ENCODE assay signal across 13 mouse cellular contexts in genomic region chr4:98098663-98099062, GRCm38 (mm10).
DNase-seq lines count a peak whose midpoint lies in the region; ATAC-seq lines count a peak whose summit lies in the region.
"Had no signal": no experiment of that assay in that cellular context is flagged by ENCODE, and none has a peak within 500 bp of the region (broad histone marks: within the 10 kb centered on the region; RNA-seq: fewer than 3 reads in every experiment).

No protein-coding gene starts in this region.

- H3K27me3 ChIP-seq in heart, embryonic 10.5 days (ENCODE audit: insufficient read depth, poor library complexity, severe bottlenecking), result no peaks in the 10 kb centered on the region
- 0 out of 2 replicates have a peak, but pooled peaks cover 14% of the 10 kb centered on the region for H3K27me3 ChIP-seq in midbrain, embryonic 12.5 days
- H3K27me3 ChIP-seq in midbrain, embryonic 14.5 days (ENCODE audit: control insufficient read depth, insufficient read depth, low read length), result no peaks in the 10 kb centered on the region
- H3K27me3 ChIP-seq in hindbrain, embryonic 14.5 days (ENCODE audit: control insufficient read depth, insufficient read depth, low read length), result no peaks in the 10 kb centered on the region
- H3K27me3 ChIP-seq in liver, embryonic 16.5 days (ENCODE audit: control insufficient read depth, insufficient read depth, low read depth, low read length), result no peaks in the 10 kb centered on the region
- H3K27me3 ChIP-seq: kidney, embryonic 15.5 days had no signal

- peak overlapping the region; percentile 48 for H3K27ac ChIP-seq in heart, embryonic 10.5 days
- H3K27ac ChIP-seq in midbrain, embryonic 12.5 days (replicated peaks), result peak overlapping the region; percentile 58
- no peak overlapping the region for H3K27ac ChIP-seq in midbrain, embryonic 14.5 days (replicated peaks; ENCODE audit: low read depth, low read length)
- peak overlapping the region; percentile 47; the same call in 1 of the 2 replicates for H3K27ac ChIP-seq in hindbrain, embryonic 14.5 days
- no peak overlapping the region for H3K27ac ChIP-seq in liver, embryonic 16.5 days (ENCODE audit: low read length)
- H3K27ac ChIP-seq: kidney, embryonic 15.5 days had no signal

- H3K9ac ChIP-seq in midbrain, embryonic 12.5 days (replicated peaks), result no peak overlapping the region
- no peak overlapping the region for H3K9ac ChIP-seq in midbrain, embryonic 14.5 days (replicated peaks; ENCODE audit: low read length)
- H3K9ac ChIP-seq in hindbrain, embryonic 14.5 days, result no peak overlapping the region
- no peak overlapping the region for H3K9ac ChIP-seq in liver, embryonic 16.5 days (ENCODE audit: low read depth, low read length)
- H3K9ac ChIP-seq: kidney, embryonic 15.5 days had no signal

- DNase-seq in heart, embryonic 10.5 days (ENCODE audit: low spot score), result no peak
- DNase-seq in heart, adult 18-20 months, result no peak
- no peak for DNase-seq in midbrain, embryonic 14.5 days
- DNase-seq in hindbrain, embryonic 14.5 days (ENCODE audit: low spot score), result no peak
- DNase-seq in natural killer cell, adult 2 months (ENCODE audit: low spot score in 2 of 2), result no peak
- no peak for DNase-seq in cerebellum, postnatal 36 days
- DNase-seq: cerebellum, postnatal 14 days; left cerebral cortex, postnatal 4 days; lung, postnatal 4 days; right cerebral cortex, postnatal 14 days had no signal

- no peaks in the 10 kb centered on the region for H3K36me3 ChIP-seq in heart, embryonic 10.5 days
- no peaks in the 10 kb centered on the region for H3K36me3 ChIP-seq in midbrain, embryonic 12.5 days
- no peaks in the 10 kb centered on the region for H3K36me3 ChIP-seq in midbrain, embryonic 14.5 days (ENCODE audit: control insufficient read depth, insufficient read depth, low read length)
- no peaks in the 10 kb centered on the region for H3K36me3 ChIP-seq in hindbrain, embryonic 14.5 days (replicated peaks; ENCODE audit: control insufficient read depth, insufficient read depth)
- H3K36me3 ChIP-seq in liver, embryonic 16.5 days (ENCODE audit: control insufficient read depth, insufficient read depth), result no peaks in the 10 kb centered on the region
- H3K36me3 ChIP-seq: kidney, embryonic 15.5 days had no signal

- WGBS in heart, embryonic 10.5 days, result 8% methylated on average over 1 of the region's 1 CpGs
- 55% methylated on average over 1 of the region's 1 CpGs for WGBS in midbrain, embryonic 12.5 days
- 53% methylated on average over 1 of the region's 1 CpGs for WGBS in midbrain, embryonic 14.5 days
- WGBS in hindbrain, embryonic 14.5 days, result 63% methylated on average over 1 of the region's 1 CpGs
- 0% methylated on average over 1 of the region's 1 CpGs for WGBS in liver, embryonic 16.5 days (ENCODE audit: insufficient replicate concordance)

- H3K4me3 ChIP-seq in heart, embryonic 10.5 days, result no peak overlapping the region
- H3K4me3 ChIP-seq in midbrain, embryonic 12.5 days, result no peak overlapping the region
- no peak overlapping the region for H3K4me3 ChIP-seq in midbrain, embryonic 14.5 days (replicated peaks; ENCODE audit: low read depth, low read length)
- H3K4me3 ChIP-seq in hindbrain, embryonic 14.5 days (replicated peaks; ENCODE audit: low read length), result no peak overlapping the region
- no peak overlapping the region for H3K4me3 ChIP-seq in liver, embryonic 16.5 days (ENCODE audit: low read depth, low read length)
- H3K4me3 ChIP-seq: kidney, embryonic 15.5 days had no signal

- no peak for ATAC-seq in midbrain, embryonic 12.5 days (ENCODE audit: low FRiP score, low read depth)
- no peak for ATAC-seq in midbrain, embryonic 14.5 days (ENCODE audit: low FRiP score, low TSS enrichment)
- no peak for ATAC-seq in hindbrain, embryonic 14.5 days (ENCODE audit: low FRiP score)
- ATAC-seq in liver, embryonic 16.5 days (ENCODE audit: low read depth), result peak; percentile 91

- no peak overlapping the region for H3K4me2 ChIP-seq in midbrain, embryonic 12.5 days (replicated peaks)
- no peak overlapping the region for H3K4me2 ChIP-seq in midbrain, embryonic 14.5 days (ENCODE audit: low read length)
- H3K4me2 ChIP-seq in hindbrain, embryonic 14.5 days (replicated peaks), result no peak overlapping the region
- no peak overlapping the region for H3K4me2 ChIP-seq in liver, embryonic 16.5 days (ENCODE audit: low read depth, low read length)
- H3K4me2 ChIP-seq: kidney, embryonic 15.5 days had no signal

- H3K4me1 ChIP-seq in heart, embryonic 10.5 days, result peaks cover 37% of the 10 kb centered on the region
- H3K4me1 ChIP-seq in midbrain, embryonic 12.5 days, result peaks cover 45% of the 10 kb centered on the region
- peaks cover 41% of the 10 kb centered on the region for H3K4me1 ChIP-seq in midbrain, embryonic 14.5 days (ENCODE audit: control insufficient read depth, insufficient read depth, low read length)
- H3K4me1 ChIP-seq in hindbrain, embryonic 14.5 days (replicated peaks; ENCODE audit: control insufficient read depth, insufficient read depth, low read length), result peaks cover 31% of the 10 kb centered on the region
- H3K4me1 ChIP-seq in liver, embryonic 16.5 days (ENCODE audit: control insufficient read depth, low read depth, low read length), result peaks cover 10% of the 10 kb centered on the region

- no peaks in the 10 kb centered on the region for H3K9me3 ChIP-seq in heart, embryonic 10.5 days
- no peaks in the 10 kb centered on the region for H3K9me3 ChIP-seq in midbrain, embryonic 12.5 days
- no peaks in the 10 kb centered on the region for H3K9me3 ChIP-seq in midbrain, embryonic 14.5 days (ENCODE audit: control insufficient read depth, low read length)
- no peaks in the 10 kb centered on the region for H3K9me3 ChIP-seq in hindbrain, embryonic 14.5 days (ENCODE audit: control insufficient read depth, low read length)
- no peaks in the 10 kb centered on the region for H3K9me3 ChIP-seq in liver, embryonic 16.5 days (replicated peaks; ENCODE audit: control insufficient read depth, low read length)
- H3K9me3 ChIP-seq: kidney, embryonic 15.5 days had no signal

Comparison
In these comparisons a context has a peak if more than half of its experiments do, and no peak if none do; other contexts are left out.
1. H3K27ac ChIP-seq: peak in heart, embryonic 10.5 days (single experiment), midbrain, embryonic 12.5 days (single experiment) and hindbrain, embryonic 14.5 days (single experiment); none in midbrain, embryonic 14.5 days (single experiment) and liver, embryonic 16.5 days (single experiment).